ENCODE assay signal across 17 mouse cellular contexts in the genomic region with DNA sequence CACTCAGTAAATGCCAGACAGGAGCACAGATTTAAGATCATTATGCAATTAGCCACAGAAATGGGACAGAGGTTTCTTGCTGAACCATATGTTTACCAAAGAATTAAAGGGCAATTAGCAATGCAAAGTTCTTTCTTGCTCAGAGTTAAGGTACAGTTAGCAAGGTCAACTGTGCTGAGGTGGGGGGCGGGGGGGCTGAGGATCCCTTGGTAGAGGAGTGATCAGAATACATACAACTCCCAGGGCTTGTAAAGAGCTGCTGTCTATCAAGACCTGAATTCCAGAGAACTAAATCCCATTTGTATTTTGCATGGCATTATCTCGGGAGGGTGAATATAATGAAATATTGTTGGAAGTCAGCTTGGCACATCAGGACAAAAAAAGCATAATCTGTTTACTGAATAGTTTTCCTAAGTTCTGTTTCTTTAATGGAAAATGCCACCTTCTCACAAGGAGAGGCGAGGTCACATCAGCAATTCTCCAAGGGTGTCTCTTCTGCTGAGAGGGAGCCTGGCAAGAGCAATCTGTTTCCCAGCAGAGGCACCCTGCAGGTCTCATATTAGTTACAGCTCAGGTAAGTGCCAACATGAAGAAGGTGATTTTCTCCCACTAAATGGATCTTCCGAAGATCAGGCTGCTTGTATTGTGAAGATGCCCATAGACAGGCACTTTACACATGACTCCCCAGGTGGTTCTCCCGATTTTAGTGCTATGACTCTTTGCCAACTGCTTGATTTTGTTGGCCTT.
DNase-seq lines count a peak whose midpoint lies in the region; ATAC-seq lines count a peak whose summit lies in the region.
"Had no signal": no experiment of that assay in that cellular context is flagged by ENCODE, and none has a peak within 500 bp of the region (broad histone marks: within the 10 kb centered on the region; RNA-seq: fewer than 3 reads in every experiment).

No protein-coding gene starts in this region.

- H3K4me2 ChIP-seq in midbrain, embryonic 13.5 days (replicated peaks): no peak overlapping the region
- no peak overlapping the region for H3K4me2 ChIP-seq in midbrain, embryonic 16.5 days (ENCODE audit: low read length)
- H3K4me2 ChIP-seq: kidney, embryonic 15.5 days; limb, embryonic 12.5 days; liver, embryonic 15.5 days; stomach, embryonic 15.5 days had no signal

- H3K4me3 ChIP-seq in midbrain, embryonic 13.5 days (replicated peaks): no peak overlapping the region
- H3K4me3 ChIP-seq in midbrain, embryonic 16.5 days (ENCODE audit: low read depth, low read length): no peak overlapping the region
- H3K4me3 ChIP-seq: gastrocnemius, adult 2 months; kidney, embryonic 15.5 days; limb, embryonic 12.5 days; liver, embryonic 15.5 days; stomach, embryonic 15.5 days had no signal

- no peaks in the 10 kb centered on the region for H3K27me3 ChIP-seq in midbrain, embryonic 13.5 days
- H3K27me3 ChIP-seq in midbrain, embryonic 16.5 days (ENCODE audit: control insufficient read depth, insufficient read depth, low read depth, low read length): no peaks in the 10 kb centered on the region
- H3K27me3 ChIP-seq: kidney, embryonic 15.5 days; limb, embryonic 12.5 days; liver, embryonic 15.5 days; stomach, embryonic 15.5 days had no signal

- H3K27ac ChIP-seq in midbrain, embryonic 13.5 days: peak overlapping the region; percentile 51; the same call in 1 of the 2 replicates
- no peak overlapping the region for H3K27ac ChIP-seq in midbrain, embryonic 16.5 days (ENCODE audit: low read length)
- H3K27ac ChIP-seq: gastrocnemius, adult 2 months; kidney, embryonic 15.5 days; limb, embryonic 12.5 days; liver, embryonic 15.5 days; stomach, embryonic 15.5 days had no signal

- 64% methylated on average over 5 of the region's 5 CpGs for WGBS in midbrain, embryonic 13.5 days
- 55% methylated on average over 5 of the region's 5 CpGs for WGBS in midbrain, embryonic 16.5 days

- no peaks in the 10 kb centered on the region for H3K36me3 ChIP-seq in midbrain, embryonic 13.5 days
- H3K36me3 ChIP-seq in midbrain, embryonic 16.5 days (ENCODE audit: control insufficient read depth, insufficient read depth, low read length): no peaks in the 10 kb centered on the region
- H3K36me3 ChIP-seq: kidney, embryonic 15.5 days; limb, embryonic 12.5 days; liver, embryonic 15.5 days; stomach, embryonic 15.5 days had no signal

- no peaks in the 10 kb centered on the region for H3K9me3 ChIP-seq in midbrain, embryonic 13.5 days
- no peaks in the 10 kb centered on the region for H3K9me3 ChIP-seq in midbrain, embryonic 16.5 days (replicated peaks; ENCODE audit: control insufficient read depth, low read length, poor library complexity, severe bottlenecking)
- H3K9me3 ChIP-seq: kidney, embryonic 15.5 days; limb, embryonic 12.5 days; liver, embryonic 15.5 days; stomach, embryonic 15.5 days had no signal

- H3K4me1 ChIP-seq in midbrain, embryonic 13.5 days (replicated peaks): peaks cover 13% of the 10 kb centered on the region
- peaks cover 10% of the 10 kb centered on the region for H3K4me1 ChIP-seq in midbrain, embryonic 16.5 days (ENCODE audit: control insufficient read depth, insufficient read depth, low read length)
- H3K4me1 ChIP-seq: kidney, embryonic 15.5 days; limb, embryonic 12.5 days; liver, embryonic 15.5 days; stomach, embryonic 15.5 days had no signal

- ATAC-seq in midbrain, embryonic 13.5 days: peak; percentile 66; the same call in 1 of the 2 replicates
- no peak for ATAC-seq in midbrain, embryonic 16.5 days
- ATAC-seq: intestine, embryonic 16.5 days; lung, postnatal 0 days had no signal

- peak; percentile 62 for DNase-seq in heart, adult 11 months
- DNase-seq in heart, adult 9 months (ENCODE audit: low spot score in 2 of 2): no peak
- peak; percentile 28 for DNase-seq in cerebellum, adult 9-10 months
- peak; percentile 18 for DNase-seq in retina, embryonic 14.5 days (ENCODE audit: low spot score)
- no peak for DNase-seq in layer of hippocampus, postnatal 14 days (ENCODE audit: low spot score in 2 of 2)
- DNase-seq in embryo, embryonic 10 days (ENCODE audit: low spot score): no peak
- DNase-seq: gastrocnemius, adult 2 months; heart, postnatal 4 days; thymus, adult 2 months had no signal

- H3K9ac ChIP-seq in midbrain, embryonic 13.5 days (replicated peaks): no peak overlapping the region
- no peak overlapping the region for H3K9ac ChIP-seq in midbrain, embryonic 16.5 days (ENCODE audit: low read depth, low read length)
- H3K9ac ChIP-seq: kidney, embryonic 15.5 days; limb, embryonic 12.5 days; liver, embryonic 15.5 days; stomach, embryonic 15.5 days had no signal

Comparison
In these comparisons a context has a peak if more than half of its experiments do, and no peak if none do; other contexts are left out.
1. DNase-seq: peak in heart, adult 11 months (single experiment), cerebellum, adult 9-10 months (single experiment) and retina, embryonic 14.5 days (single experiment); none in heart, adult 9 months (0 of 2), layer of hippocampus, postnatal 14 days (0 of 2) and embryo, embryonic 10 days (single experiment).